Mouse (Mus musculus) cerebellum, adult 18-20 months (tissue): Measurements from ENCODE around the gene Cbln4.

Experiments used
- DNase-seq, 2 experiments: peaks; one replicate each; pipeline ENCODE4 v3.0.0; 2021

Cbln4 gene

GRCm38 (mm10) chr2:172043235-172043610, at the start of gene Cbln4:
TSS of gene Cbln4 (minus strand) at chr2:172043466.
- DNase-seq = no peak

DNA sequence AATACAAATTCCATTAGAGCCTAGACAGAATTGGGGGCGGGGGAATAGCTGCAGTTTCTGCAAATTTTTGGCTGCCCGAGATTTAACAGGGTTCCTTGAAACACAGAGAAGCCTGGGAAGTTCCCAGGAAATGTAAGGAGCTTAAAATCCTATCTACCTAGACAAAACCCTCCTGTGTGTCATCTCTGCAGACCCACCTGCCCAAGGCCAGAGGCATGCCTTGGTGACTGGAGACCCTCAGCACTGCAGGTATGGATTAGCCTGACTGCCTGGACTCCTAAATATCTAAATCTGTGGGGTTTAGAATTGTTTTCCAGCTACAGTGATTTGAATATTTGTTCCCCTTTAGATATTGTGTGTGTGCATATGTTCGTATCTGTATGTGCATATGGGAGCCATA, 35.3 kb upstream of the Cbln4 start:
- no peak for DNase-seq

DNA sequence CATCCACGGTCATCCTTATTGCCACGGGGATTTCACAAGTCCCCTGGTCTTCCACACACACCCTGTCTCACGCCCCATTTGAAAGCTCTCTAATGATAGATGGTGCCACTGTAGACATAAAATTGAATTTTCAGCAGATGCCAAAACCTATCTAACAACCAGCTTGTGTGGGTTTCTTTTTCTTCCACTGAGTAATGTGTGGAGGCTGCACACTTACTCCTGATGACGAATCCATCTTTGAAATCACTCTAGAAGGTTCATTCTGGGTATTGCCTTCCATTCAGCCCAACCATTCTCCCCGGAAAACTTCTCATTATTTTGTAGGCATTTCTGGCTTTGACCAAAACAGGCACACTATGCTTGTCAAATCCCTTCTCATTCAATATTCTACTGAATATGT, 33.0 kb upstream of the Cbln4 start:
- DNase-seq = no peak

DNA sequence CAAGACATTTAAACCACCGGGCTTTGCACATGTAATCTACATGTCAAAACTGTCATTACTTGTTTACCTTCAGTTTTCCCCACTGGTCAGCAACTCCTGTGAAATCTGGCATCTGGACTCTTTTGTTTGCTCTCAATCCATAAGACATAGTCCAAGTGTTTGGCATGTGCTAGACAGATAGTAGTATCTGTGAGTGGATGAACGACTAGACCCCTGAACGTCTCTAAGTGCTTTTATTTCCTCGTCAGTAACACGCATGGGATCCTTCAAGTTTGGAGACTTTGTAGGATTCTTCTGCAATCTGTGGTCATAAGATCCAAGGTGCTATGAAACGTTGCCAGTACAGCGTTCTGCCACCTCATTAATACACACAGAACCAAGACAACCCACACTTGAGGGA, 19.6 kb upstream of the Cbln4 start:
- no peak for DNase-seq

GRCm38 (mm10) chr2:172059747-172060146, 16.5 kb upstream of the Cbln4 start:
- DNase-seq = no peak

DNA sequence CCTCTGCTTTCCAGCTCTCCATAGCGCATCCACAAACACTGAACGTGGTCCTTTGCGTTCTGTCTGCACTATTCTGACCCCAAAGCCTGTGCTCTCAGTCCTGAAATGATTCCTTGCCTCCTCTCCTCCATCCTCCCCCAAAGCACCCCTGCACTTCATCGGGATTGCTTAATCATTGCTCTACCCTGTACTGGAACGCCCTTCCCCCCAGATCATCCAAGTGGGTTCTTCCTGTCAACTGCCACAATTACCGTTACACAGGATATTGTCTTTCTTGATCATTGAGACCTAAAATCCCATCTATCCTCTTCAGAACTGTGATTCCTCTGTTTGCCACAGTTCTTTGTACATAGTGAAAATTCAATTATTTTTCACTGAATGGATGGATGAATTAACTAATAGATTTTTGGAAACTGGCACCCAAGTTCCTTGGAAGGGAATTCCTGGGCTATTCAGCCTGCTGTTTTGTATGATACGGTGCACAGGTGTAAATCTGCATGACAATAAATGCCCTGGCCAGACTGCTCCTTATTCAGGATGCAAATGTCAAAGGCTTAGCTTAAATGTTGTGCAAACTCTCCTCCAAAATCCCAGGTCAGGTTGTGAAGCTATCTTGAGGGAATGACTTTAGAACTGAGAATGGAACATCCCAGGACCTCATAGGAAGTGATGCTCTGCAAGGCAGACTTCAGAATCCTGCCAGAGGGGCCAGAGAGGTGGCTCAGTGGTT, 15.8 kb upstream of the Cbln4 start:
- no peak for DNase-seq

- no peak for DNase-seq
Measured at GRCm38 (mm10) chr2:172046002-172046401, 2.7 kb upstream of the Cbln4 start.

GRCm38 (mm10) chr2:172042607-172043234, 545 bp downstream of the Cbln4 start:
- DNase-seq = no peak

DNA sequence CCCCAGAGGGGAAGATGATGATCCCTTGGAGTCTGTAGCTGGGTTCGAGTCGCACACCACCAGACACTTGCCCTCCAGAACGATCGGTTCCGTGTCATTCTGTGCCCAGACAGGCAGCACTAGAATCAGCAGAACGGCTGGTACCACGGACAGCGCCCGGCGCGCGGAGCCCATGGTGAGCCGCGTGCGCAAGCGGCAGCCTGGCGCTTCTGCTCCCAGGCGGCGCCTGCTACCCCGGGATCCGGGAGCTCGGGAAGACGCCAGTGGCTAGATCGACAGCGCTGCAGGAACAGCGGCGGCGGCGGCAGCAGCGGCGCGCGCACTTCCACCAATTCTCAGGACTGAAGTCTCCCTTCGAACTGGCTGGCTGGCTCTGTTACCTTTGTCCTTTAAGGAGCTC, 1.1 kb downstream of the Cbln4 start:
- peak; percentile 6 to 7 for DNase-seq

DNA sequence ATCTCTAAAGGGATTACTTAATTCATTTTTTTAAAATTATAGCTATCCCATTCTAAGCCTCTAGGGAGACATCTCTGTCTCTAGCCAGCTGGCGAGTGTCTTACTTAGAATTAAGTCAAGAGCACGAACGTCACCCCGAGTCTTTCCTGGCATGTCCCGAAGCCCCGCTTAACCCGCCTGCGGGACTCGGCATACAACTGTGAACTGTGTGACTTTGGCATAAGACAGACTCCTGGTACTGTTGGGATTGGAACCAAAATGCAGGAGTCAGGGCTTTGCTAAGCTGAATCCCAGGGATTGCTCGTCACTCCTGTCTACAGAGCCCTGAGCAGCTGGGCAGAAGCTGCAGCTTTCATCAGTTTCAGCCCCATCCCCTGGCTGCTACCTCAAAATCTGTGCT, 2.4 kb downstream of the Cbln4 start:
- DNase-seq = no peak

- no peak for DNase-seq
Measured at GRCm38 (mm10) chr2:172039601-172040000, 3.7 kb downstream of the Cbln4 start.

DNA sequence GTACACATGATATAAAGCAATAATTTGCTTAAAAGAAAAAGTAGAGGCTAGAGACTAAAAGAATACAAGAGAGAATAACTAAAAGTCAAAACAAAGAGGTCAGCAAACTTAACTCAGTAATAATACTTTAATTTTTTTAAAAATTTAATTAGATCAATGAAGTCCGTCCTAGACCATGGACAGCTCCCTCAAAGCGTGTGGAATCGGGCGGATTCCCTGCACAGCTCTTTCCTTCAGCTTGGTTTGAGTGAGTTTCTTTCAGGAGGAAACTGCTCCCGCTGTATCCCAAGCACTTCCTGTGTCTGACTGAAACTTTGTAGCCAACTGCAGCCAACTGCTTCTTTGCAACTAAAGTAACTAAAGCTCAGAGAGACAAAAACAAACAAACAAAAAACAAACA, 9.0 kb downstream of the Cbln4 start:
- DNase-seq = no peak

- DNase-seq = no peak
Measured at GRCm38 (mm10) chr2:172025459-172026130, 17.7 kb downstream of the Cbln4 start.

DNA sequence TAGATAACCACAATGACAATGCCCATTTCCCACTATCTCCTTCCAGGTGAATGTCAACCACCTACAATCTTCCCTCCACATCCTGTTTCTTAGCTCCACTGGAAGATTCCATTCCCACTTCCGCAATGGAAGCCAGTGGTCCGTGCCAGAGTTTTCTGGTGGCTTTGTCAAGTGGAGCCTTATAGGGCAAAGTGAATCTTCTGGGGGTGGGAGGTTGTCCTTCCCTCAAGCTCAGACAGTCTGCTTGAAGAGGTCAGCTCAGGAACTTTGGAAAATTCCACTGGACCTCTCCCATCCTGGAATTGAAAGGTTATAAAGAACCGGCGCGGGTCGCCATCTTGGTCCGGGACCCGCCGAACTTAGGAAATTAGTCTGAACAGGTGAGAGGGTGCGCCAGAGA, 36.5 kb downstream of the Cbln4 start:
- DNase-seq = no peak

DNA sequence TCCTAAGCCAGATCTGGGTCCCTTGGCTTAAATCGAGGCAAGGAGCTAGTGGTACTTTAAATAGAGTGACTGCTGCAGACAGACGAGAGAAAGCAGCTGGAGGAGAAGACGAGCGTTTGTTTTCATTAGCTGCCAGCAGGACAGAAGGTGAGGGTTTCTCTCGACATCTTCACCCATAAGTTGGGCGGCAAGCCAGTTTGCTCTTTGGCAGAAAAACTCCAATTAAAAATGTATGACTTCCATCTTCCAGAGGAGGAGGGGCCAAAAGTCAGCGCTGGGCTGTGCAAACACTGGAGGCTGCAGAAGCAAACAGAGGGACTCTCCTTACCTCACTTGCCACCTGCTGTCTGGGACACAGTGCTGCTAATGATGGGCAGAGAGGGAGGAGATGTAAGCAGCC, 37.3 kb downstream of the Cbln4 start:
- no peak for DNase-seq

DNA sequence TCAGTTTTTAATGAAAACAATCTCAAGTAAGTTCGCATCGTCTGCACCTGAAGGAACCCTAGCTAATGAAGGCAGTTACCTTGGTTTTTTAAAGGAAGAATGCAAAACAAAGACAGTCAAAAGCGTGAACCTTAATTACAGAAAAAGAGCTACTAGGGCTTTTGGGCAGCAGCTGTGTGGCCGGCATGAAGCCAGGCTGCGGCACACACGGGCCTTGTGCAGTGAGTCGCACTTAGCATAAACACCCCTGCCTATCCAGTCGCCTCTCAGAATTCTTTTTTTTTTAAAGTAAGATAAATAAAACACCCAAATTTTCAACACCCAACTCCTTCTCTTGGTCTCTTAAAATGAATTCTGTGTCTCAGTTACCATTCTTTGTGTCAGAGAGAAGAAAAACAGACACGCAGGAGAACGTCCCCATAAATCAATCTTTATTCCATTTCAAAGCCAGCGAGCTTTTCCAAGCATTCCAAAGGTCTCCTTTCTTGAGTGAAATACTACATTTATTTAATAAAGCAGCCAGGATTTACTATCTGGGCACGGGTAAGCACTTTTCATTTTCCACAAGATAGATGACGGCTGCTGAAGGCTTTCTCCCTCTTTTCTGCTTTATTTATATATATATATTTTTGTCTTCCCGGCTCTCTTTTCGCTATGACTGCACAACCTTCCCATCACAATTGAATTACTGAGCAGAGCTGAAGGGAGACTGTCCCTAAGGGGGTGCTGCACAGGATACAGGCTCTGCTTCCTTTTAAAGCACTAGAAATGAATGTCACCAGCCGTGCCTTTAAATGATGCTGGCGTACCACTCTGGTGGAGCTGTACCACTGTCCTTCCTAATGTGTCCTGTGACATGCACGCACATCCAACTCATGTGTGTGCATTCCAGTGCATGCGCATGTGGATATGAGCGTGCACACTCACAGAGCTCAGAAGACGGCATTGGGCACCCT, 39.0 kb downstream of the Cbln4 start:
- no peak for DNase-seq

GRCm38 (mm10) chr2:171996979-171997686, 46.1 kb downstream of the Cbln4 start:
- no peak for DNase-seq

GRCm38 (mm10) chr2:171994861-171995260, 48.4 kb downstream of the Cbln4 start:
- peak in 1 of 2 experiments; percentile 5 for DNase-seq

- DNase-seq = no peak
Measured at GRCm38 (mm10) chr2:171994240-171994639, 49.0 kb downstream of the Cbln4 start.

DNA sequence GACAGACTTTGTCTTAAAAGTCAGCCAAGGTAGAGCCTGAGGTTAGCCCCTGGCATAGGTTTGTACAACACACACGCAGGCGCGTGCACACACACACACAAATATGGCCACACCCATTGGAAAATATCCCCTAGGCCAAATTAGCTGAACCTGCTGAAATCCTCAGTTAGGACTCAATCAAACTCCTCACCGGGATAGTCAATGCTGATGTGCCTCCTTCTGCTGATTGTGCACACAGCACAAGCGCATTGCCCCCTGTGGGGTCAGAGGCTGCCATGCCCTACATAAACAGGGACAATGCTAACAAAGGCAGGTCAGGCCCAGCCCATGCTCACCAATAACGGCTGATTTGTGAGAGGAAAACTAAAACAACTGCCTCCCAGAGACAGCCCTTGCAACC, 56.6 kb downstream of the Cbln4 start:
- DNase-seq = no peak
